Mouse (Mus musculus) kidney, adult 18-20 months (tissue): ENCODE measurements around the gene Rimbp2.
"Not testable (repeated sequence)": the region's sequence is repeated elsewhere in the genome, so short reads cannot be mapped to it uniquely, and the experiment has no call there.

ENCODE experiments used
- DNase-seq: peaks from one replicate; pipeline ENCODE4 v3.0.0; 2021

Gene Rimbp2

DNA sequence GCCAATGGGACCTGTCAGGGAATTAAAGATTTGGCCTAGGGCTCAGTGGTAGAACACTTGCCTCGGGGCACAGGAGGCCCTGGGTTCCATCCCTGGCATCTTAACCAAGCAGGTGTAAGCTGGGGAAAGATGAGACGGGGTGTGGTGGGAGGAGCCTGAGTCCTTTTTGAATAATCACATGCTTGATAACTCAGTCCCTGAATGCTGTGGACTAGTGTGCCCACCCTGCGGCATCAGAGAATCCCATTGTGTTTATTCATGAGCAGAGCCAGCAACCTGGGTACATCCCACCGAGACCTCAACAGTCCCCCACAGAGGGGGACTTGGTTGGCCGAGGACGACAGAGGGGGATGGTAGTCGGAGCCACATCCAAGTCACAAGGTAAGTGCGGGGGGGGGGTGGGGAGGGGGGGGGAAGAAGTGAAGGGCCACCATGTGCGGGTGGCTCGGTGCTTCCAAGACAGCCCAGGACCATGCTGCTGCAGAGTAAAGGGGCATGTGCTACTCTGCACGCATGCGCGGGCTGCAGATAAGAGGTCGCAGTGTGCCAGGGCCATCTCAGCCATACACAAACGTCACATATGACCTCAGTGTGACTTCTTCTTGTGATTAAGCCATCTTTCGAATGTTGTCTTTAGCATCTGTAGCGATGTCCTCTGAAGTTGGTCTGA lies 214.0 kb downstream of the Rimbp2 start:
- DNase-seq: no peak

DNA sequence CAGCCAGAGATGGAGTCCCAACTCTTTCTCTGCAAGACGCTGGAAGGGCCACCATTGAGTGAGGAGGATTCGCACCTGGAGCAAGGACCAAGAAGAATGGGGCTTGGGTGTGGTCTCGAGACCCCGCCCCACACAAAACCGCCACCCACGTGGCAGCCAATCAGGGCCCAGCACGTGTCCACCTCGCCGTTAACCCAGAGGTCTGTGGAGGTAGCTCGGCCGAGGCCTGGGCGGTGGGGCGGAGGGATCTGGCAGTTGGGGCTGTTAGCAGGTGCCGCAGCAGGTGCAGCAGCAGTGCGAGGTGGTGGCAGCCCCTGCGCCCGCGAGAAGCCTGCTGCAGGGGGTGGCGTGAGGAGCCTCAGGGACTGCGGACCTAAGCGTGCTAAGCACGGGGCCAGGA lies 217.4 kb downstream of the Rimbp2 start:
- DNase-seq: no peak

DNA sequence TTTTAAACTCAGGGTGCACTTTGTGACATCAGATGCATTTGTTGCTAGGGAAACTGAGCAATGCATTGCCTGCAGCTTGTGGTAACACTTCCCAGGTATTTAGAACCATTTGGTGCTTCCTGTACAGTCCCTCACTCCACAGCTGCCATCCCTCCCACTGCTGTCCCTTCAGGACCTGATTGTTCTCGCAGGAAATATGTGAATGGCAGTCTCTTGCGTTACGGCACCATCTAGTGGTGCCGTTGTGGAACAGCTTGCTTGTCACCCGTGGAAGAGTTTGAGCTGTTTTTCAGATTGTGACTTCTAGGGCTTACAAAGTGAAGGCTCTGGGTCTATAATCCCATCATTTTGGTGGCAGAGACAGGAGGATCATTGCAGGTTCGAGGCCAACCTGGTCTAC lies 219.3 kb downstream of the Rimbp2 start:
- peak; percentile 22 for DNase-seq

- DNase-seq: no peak
Measured at GRCm38 (mm10) chr5:128732416-128733014, 220.8 kb downstream of the Rimbp2 start.

DNA sequence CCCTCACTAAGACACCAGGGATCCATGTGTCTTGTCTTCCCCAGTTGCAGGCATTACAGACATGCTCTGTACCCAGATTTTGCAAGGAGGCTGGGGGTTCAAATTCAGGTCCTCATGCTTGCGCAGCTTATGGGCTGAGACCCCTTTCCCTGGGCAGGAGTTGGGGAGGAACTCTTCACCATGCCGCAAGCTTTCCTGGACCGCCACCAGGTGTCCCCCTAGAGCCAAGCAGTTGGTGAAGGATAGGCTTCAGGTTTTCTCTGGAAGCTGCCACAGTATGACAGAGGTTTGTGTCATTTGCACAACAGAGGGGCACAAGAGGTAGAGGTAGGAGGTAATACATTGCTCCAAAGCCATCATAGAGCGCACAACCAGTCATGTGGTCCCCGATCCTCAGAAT lies 222.7 kb downstream of the Rimbp2 start:
- DNase-seq: peak; percentile 9

- DNase-seq: no peak
Measured at GRCm38 (mm10) chr5:128729341-128729740, 223.9 kb downstream of the Rimbp2 start.

DNA sequence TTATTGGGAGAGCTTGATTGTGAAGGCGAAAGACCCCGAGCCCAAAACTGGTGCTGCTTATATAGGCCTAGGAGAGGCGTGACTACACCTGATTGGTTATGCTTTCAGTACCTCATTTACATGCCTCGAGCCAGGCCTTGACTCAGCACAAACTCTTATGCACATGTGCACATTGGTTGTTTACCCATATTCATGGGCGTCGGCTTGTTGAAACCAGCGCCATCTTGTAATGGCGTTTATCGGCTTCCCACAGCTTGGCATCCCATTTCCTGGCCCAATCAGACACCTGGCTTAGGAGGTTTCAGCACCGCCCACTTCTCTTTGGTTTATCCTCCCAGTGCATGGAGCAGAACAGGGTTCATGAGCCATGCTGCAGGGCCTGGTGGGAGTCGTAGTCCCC lies 232.8 kb downstream of the Rimbp2 start:
- DNase-seq: not testable (repeated sequence)

DNA sequence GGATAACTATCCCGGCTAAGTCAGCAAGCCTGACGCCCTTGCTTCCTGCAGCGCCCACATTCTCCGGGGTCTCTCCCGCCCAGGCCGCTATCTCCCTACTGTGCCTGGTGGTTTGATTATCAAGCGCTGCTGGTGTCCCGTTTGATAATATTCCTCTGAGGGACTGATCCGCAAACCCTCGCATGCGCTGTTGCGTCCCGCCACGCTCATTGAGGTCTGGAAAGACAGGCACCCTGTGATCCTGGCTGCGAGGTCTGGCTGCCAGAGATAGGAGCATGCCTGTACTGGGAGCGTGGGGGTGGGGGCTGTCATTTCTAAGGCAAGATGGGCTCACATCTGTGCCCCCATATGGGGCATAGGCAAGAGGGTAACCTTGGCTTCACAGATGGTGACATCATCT lies 238.1 kb downstream of the Rimbp2 start:
- no peak for DNase-seq

- DNase-seq: no peak
Measured at GRCm38 (mm10) chr5:128711847-128712246, 241.4 kb downstream of the Rimbp2 start.

DNA sequence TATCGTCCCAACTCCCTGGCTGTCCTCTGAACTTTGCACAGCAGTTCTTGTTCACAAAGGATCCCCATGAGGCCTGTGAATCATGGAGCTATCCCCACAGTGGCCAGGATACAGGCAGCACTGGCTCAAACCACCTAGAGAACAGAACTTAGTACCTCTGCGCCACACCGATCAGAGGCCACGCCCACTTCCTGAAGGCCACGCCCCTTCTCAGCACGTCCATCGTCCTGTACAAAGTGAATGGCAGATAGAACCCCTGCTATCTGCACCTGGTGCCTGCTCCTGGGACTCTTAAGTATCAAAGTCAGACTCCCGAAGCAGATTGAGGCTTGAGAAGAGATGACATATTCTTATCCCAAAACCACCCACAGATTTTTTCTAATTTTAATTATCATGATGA lies 242.7 kb downstream of the Rimbp2 start:
- DNase-seq: no peak

DNA sequence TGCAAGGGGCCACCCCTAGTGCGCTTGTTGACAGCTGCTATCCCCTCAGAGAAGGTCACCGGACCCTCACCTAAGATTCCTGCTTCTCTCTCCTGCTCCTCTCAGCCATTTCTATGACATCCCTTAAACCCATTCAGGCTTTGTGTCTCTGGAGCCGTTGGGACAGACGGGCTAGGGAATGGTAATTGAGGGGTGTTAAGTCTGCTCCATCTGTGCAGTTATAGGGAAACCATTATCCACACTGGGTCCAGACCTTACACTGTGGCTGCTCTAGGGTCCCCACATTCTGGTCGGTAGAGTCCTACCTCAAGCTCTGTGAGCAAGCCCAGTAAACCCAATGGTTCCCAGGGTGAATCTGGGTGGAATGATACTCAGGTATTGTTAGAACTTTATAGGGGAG lies 244.4 kb downstream of the Rimbp2 start:
- no peak for DNase-seq
